Mouse (Mus musculus): ENCODE measurements at regions not wholly inside any gene's neighbourhood (a gene's known extent, or its start where the extent isn't known, plus 50 kb on each side); places are given as distances from the start of the nearest gene placed in this dataset.

- no peak for TF ChIP-seq MAFK (IDR thresholded peaks at IDR 0.05; ENCODE audit: insufficient replicate concordance, low read length)
- no peak for TF ChIP-seq POLR2A (IDR thresholded peaks at IDR 0.05; ENCODE audit: low read depth, low read length)
- no peak for TF ChIP-seq MAZ (IDR thresholded peaks at IDR 0.05; ENCODE audit: low read depth, low read length)
Observed at GRCm38 (mm10) chr11:84725936-84726613, 93.2 kb downstream of the Mrm1 start.

Data from CH12.LX (cell line).